Mouse (Mus musculus) liver, embryonic 15.5 days (tissue): ENCODE measurements around the gene Zbtb20. TPM values are rescaled to one million over a fixed set of nuclear protein-coding genes. Genes with fewer than 3 reads are reported as not detected.

Source experiments
- ATAC-seq: fragments of 200-750 bp; cut with Nextera tagmentation; 2 replicates; pipeline ENCODE4 v1.8.0; 2017; ENCODE audit warnings: moderate number of reproducible peaks, mild to moderate bottlenecking, moderate library complexity; ENCODE audit not compliant: insufficient read depth
- H3K27ac ChIP-seq: fragments of 300-500 bp; sonication (generic); replicated peaks from 2 replicates; pipeline ENCODE4 v1.5.1; 2015; ENCODE audit warnings: mild to moderate bottlenecking, inconsistent platforms
- H3K27me3 ChIP-seq: fragments of 300-500 bp; sonication (generic); 2 replicates; pipeline ENCODE4 v1.6.1; 2015; ENCODE audit warnings: mild to moderate bottlenecking, inconsistent platforms
- H3K36me3 ChIP-seq: fragments of 300-500 bp; sonication (generic); replicated peaks from 2 replicates; pipeline ENCODE4 v1.6.1; 2015; ENCODE audit warnings: moderate library complexity, mild to moderate bottlenecking, inconsistent platforms
- H3K4me1 ChIP-seq: fragments of 300-500 bp; sonication (generic); replicated peaks from 2 replicates; pipeline ENCODE4 v1.6.1; 2015; ENCODE audit warnings: inconsistent platforms
- H3K4me2 ChIP-seq: fragments of 300-500 bp; sonication (generic); 2 replicates; pipeline ENCODE4 v1.6.1; 2015; ENCODE audit warnings: moderate library complexity, mild to moderate bottlenecking, inconsistent platforms
- H3K4me3 ChIP-seq: fragments of 300-500 bp; sonication (generic); replicated peaks from 2 replicates; pipeline ENCODE4 v1.5.1; 2015; ENCODE audit warnings: mild to moderate bottlenecking, inconsistent platforms
- H3K9ac ChIP-seq: fragments of 300-500 bp; sonication (generic); 2 replicates; pipeline ENCODE4 v1.6.1; 2015; ENCODE audit warnings: moderate library complexity, mild to moderate bottlenecking, inconsistent platforms
- H3K9me3 ChIP-seq: fragments of 300-500 bp; sonication (generic); replicated peaks from 2 replicates; pipeline ENCODE4 v1.6.1; 2016; ENCODE audit warnings: inconsistent platforms
- WGBS: fragments of 180-500 bp; shearing (Covaris S2); methylation state at CpG from one replicate; pipeline ENCODE4 v1.1.7; 2015; ENCODE audit warnings: mixed read lengths; ENCODE audit not compliant: insufficient replicate concordance; 5-methylcytosine and 5-hydroxymethylcytosine counted together
- polyA plus RNA-seq: library from polyadenylated mRNA; unstranded; fragments of >200 nt; fragmentation: Nextera tagmentation; extraction: Ambion mirVana; gene quantifications from 2 replicates; pipeline ENCODE4 v1.2.1, GENCODE M21; 2015

The Zbtb20 gene
- polyA plus RNA-seq, 1 experiment from 2014 or later: 5.1 TPM

GRCm38 (mm10) chr16:42972872-42973271 is 97.2 kb downstream of the Zbtb20 start:
- no peak overlapping the region for H3K9ac ChIP-seq
- no peak overlapping the region for H3K4me2 ChIP-seq
- H3K36me3 ChIP-seq: no peaks in the 10 kb centered on the region
- no peaks in the 10 kb centered on the region for H3K9me3 ChIP-seq
- no peak overlapping the region for H3K27ac ChIP-seq
- H3K4me1 ChIP-seq: no peaks in the 10 kb centered on the region
- ATAC-seq: no peak
- WGBS: 69% methylated on average over 2 of the region's 2 CpGs
- H3K27me3 ChIP-seq: no peaks in the 10 kb centered on the region
- no peak overlapping the region for H3K4me3 ChIP-seq

GRCm38 (mm10) chr16:42998896-42999295 is 123.2 kb downstream of the Zbtb20 start:
- H3K36me3 ChIP-seq: no peaks in the 10 kb centered on the region
- no peak overlapping the region for H3K4me3 ChIP-seq
- ATAC-seq: no peak
- H3K4me2 ChIP-seq: no peak overlapping the region
- no peak overlapping the region for H3K9ac ChIP-seq
- no peaks in the 10 kb centered on the region for H3K27me3 ChIP-seq
- H3K27ac ChIP-seq: no peak overlapping the region
- no peaks in the 10 kb centered on the region for H3K4me1 ChIP-seq
- WGBS: 55% methylated on average over 1 of the region's 1 CpGs
- no peaks in the 10 kb centered on the region for H3K9me3 ChIP-seq

- H3K4me1 ChIP-seq: no peaks in the 10 kb centered on the region
- WGBS: 59% methylated on average over 2 of the region's 2 CpGs
- no peaks in the 10 kb centered on the region for H3K27me3 ChIP-seq
- H3K9ac ChIP-seq: no peak overlapping the region
- no peaks in the 10 kb centered on the region for H3K9me3 ChIP-seq
- no peak overlapping the region for H3K4me3 ChIP-seq
- ATAC-seq: no peak
- H3K36me3 ChIP-seq: no peaks in the 10 kb centered on the region
- no peak overlapping the region for H3K27ac ChIP-seq
- H3K4me2 ChIP-seq: no peak overlapping the region
Measured at GRCm38 (mm10) chr16:43026351-43026750, 150.7 kb downstream of the Zbtb20 start.

- Histone ChIP-seq H3K27ac (no peak overlapping the region), H3K4me1 (no peaks in the 10 kb centered on the region), H3K27me3 (no peaks in the 10 kb centered on the region), H3K4me2 (no peak overlapping the region), H3K36me3 (no peaks in the 10 kb centered on the region), H3K9ac (no peak overlapping the region), H3K4me3 (no peak overlapping the region), H3K9me3 (no peaks in the 10 kb centered on the region)
- WGBS: 54% methylated on average over 3 of the region's 3 CpGs
- ATAC-seq: no peak
Measured at GRCm38 (mm10) chr16:43029243-43029642, 153.6 kb downstream of the Zbtb20 start.

GRCm38 (mm10) chr16:43035709-43036108 is 160.0 kb downstream of the Zbtb20 start:
- WGBS: 57% methylated on average over 6 of the region's 6 CpGs
- Histone ChIP-seq H3K27ac (no peak overlapping the region), H3K9me3 (no peaks in the 10 kb centered on the region), H3K36me3 (no peaks in the 10 kb centered on the region), H3K4me1 (no peaks in the 10 kb centered on the region), H3K9ac (no peak overlapping the region), H3K4me2 (no peak overlapping the region), H3K27me3 (no peaks in the 10 kb centered on the region), H3K4me3 (no peak overlapping the region)
- no peak for ATAC-seq

GRCm38 (mm10) chr16:43036510-43036909 is 160.8 kb downstream of the Zbtb20 start:
- Histone ChIP-seq H3K4me1 (no peaks in the 10 kb centered on the region), H3K27me3 (no peaks in the 10 kb centered on the region)
- 63% methylated on average over 5 of the region's 5 CpGs for WGBS

GRCm38 (mm10) chr16:43037320-43037719 is 161.6 kb downstream of the Zbtb20 start:
- Histone ChIP-seq H3K9me3 (no peaks in the 10 kb centered on the region), H3K4me3 (no peak overlapping the region), H3K36me3 (no peaks in the 10 kb centered on the region), H3K27me3 (no peaks in the 10 kb centered on the region), H3K4me1 (no peaks in the 10 kb centered on the region), H3K9ac (no peak overlapping the region), H3K27ac (no peak overlapping the region), H3K4me2 (no peak overlapping the region)
- ATAC-seq: no peak
- WGBS: 64% methylated on average over 4 of the region's 4 CpGs

More at GRCm38 (mm10) chr16:43036510-43036909, 160.8 kb downstream of the Zbtb20 start:
- no peak overlapping the region for H3K4me3 ChIP-seq
- no peak overlapping the region for H3K27ac ChIP-seq
- no peak overlapping the region for H3K4me2 ChIP-seq
- ATAC-seq: no peak
- H3K9me3 ChIP-seq: no peaks in the 10 kb centered on the region
- no peak overlapping the region for H3K9ac ChIP-seq
- H3K36me3 ChIP-seq: no peaks in the 10 kb centered on the region

GRCm38 (mm10) chr16:43045611-43046010 is 169.9 kb downstream of the Zbtb20 start:
- no peaks in the 10 kb centered on the region for H3K36me3 ChIP-seq
- H3K4me1 ChIP-seq: no peaks in the 10 kb centered on the region
- no peak overlapping the region for H3K9ac ChIP-seq
- no peak overlapping the region for H3K27ac ChIP-seq
- no peaks in the 10 kb centered on the region for H3K27me3 ChIP-seq
- H3K4me3 ChIP-seq: no peak overlapping the region
- no peak overlapping the region for H3K4me2 ChIP-seq
- no peak for ATAC-seq
- no peaks in the 10 kb centered on the region; the same call in 1 of the 2 replicates for H3K9me3 ChIP-seq

- Histone ChIP-seq H3K9me3 (no peaks in the 10 kb centered on the region; the same call in 1 of the 2 replicates), H3K4me1 (no peaks in the 10 kb centered on the region), H3K4me2 (no peak overlapping the region), H3K36me3 (no peaks in the 10 kb centered on the region), H3K27me3 (no peaks in the 10 kb centered on the region), H3K4me3 (no peak overlapping the region), H3K27ac (no peak overlapping the region), H3K9ac (no peak overlapping the region)
- WGBS: 64% methylated on average over 3 of the region's 3 CpGs
- no peak for ATAC-seq
Measured at GRCm38 (mm10) chr16:43046686-43047085, 171.0 kb downstream of the Zbtb20 start.

- H3K27ac ChIP-seq: no peak overlapping the region
- WGBS: 64% methylated on average over 3 of the region's 3 CpGs
- no peak overlapping the region for H3K4me3 ChIP-seq
- no peak overlapping the region for H3K4me2 ChIP-seq
- no peaks in the 10 kb centered on the region for H3K36me3 ChIP-seq
- no peak overlapping the region for H3K9ac ChIP-seq
- no peaks in the 10 kb centered on the region for H3K4me1 ChIP-seq
- H3K9me3 ChIP-seq: no peaks in the 10 kb centered on the region
- peak; percentile 56; the same call in 1 of the 2 replicates for ATAC-seq
- no peaks in the 10 kb centered on the region for H3K27me3 ChIP-seq
Measured at GRCm38 (mm10) chr16:43069666-43070295, 194.1 kb downstream of the Zbtb20 start.

- H3K27ac ChIP-seq: no peak overlapping the region
- no peak overlapping the region for H3K4me3 ChIP-seq
- WGBS: 68% methylated on average over 3 of the region's 3 CpGs
- no peaks in the 10 kb centered on the region for H3K9me3 ChIP-seq
- no peak overlapping the region for H3K9ac ChIP-seq
- no peak overlapping the region for H3K4me2 ChIP-seq
- no peaks in the 10 kb centered on the region for H3K27me3 ChIP-seq
- ATAC-seq: no peak
- no peaks in the 10 kb centered on the region for H3K36me3 ChIP-seq
- H3K4me1 ChIP-seq: no peaks in the 10 kb centered on the region
Measured at GRCm38 (mm10) chr16:43071875-43072274, 196.2 kb downstream of the Zbtb20 start.
